Mouse (Mus musculus) forebrain, embryonic 16.5 days (tissue): Measurements from ENCODE around the gene Jpt1. TPM values are rescaled to one million over a fixed set of nuclear protein-coding genes. Genes with fewer than 3 reads are reported as not detected.

ENCODE experiments used
- ATAC-seq: fragments of 200-750 bp; cut with Nextera tagmentation; 2 replicates; pipeline ENCODE4 v1.8.0; 2017; ENCODE audit warnings: mild to moderate bottlenecking, moderate library complexity
- H3K27ac ChIP-seq: fragments of 300-500 bp; sonication (generic); 2 replicates; pipeline ENCODE4 v1.5.1; 2014; ENCODE audit warnings: low read length, control low read depth
- H3K27me3 ChIP-seq: fragments of 300-500 bp; sonication (generic); replicated peaks from 2 replicates; pipeline ENCODE4 v1.6.1; 2014; ENCODE audit warnings: low read length; ENCODE audit not compliant: control insufficient read depth, insufficient read depth
- H3K36me3 ChIP-seq: fragments of 300-500 bp; sonication (generic); 2 replicates; pipeline ENCODE4 v1.6.1; 2014; ENCODE audit not compliant: control insufficient read depth, insufficient read depth
- H3K4me1 ChIP-seq: fragments of 300-500 bp; sonication (generic); replicated peaks from 2 replicates; pipeline ENCODE4 v1.6.1; 2014; ENCODE audit warnings: low read length; ENCODE audit not compliant: control insufficient read depth, insufficient read depth
- H3K4me2 ChIP-seq: fragments of 300-500 bp; sonication (generic); 2 replicates; pipeline ENCODE4 v1.6.1; 2014; ENCODE audit warnings: mild to moderate bottlenecking, low read length, control low read depth
- H3K4me3 ChIP-seq: fragments of 300-500 bp; sonication (generic); replicated peaks from 2 replicates; pipeline ENCODE4 v1.5.1; 2014; ENCODE audit warnings: mild to moderate bottlenecking, low read length, control low read depth
- H3K9ac ChIP-seq: fragments of 300-500 bp; sonication (generic); replicated peaks from 2 replicates; pipeline ENCODE4 v1.6.1; 2014; ENCODE audit warnings: low read depth, low read length, control low read depth
- H3K9me3 ChIP-seq: fragments of 300-500 bp; sonication (generic); 2 replicates; pipeline ENCODE4 v1.6.1; 2016; ENCODE audit warnings: low read length; ENCODE audit not compliant: control insufficient read depth
- WGBS: fragments of 180-500 bp; shearing (Covaris S2); extraction: QIAGEN DNeasy Blood & Tissue Kit; methylation state at CpG from one replicate; pipeline ENCODE4 v1.1.7; 2014; 5-methylcytosine and 5-hydroxymethylcytosine counted together
- polyA plus RNA-seq: library from polyadenylated mRNA; unstranded; fragments of >200 nt; fragmentation: Nextera tagmentation; extraction: Ambion mirVana; gene quantifications from 2 replicates; pipeline ENCODE4 v1.2.1, GENCODE M21; 2015

The Jpt1 gene
- polyA plus RNA-seq, 1 experiment from 2014 or later, result 1,981 TPM

- H3K36me3 ChIP-seq, result no peaks in the 10 kb centered on the region
- no peaks in the 10 kb centered on the region for H3K27me3 ChIP-seq
- H3K27ac ChIP-seq, result peak overlapping the region; percentile 90
- H3K9ac ChIP-seq, result peak overlapping the region; percentile 97
- peak overlapping the region; percentile 81 for H3K4me3 ChIP-seq
- H3K4me2 ChIP-seq, result peak overlapping the region; percentile 86
- no peaks in the 10 kb centered on the region for H3K9me3 ChIP-seq
- ATAC-seq, result peak; percentile 57
- under 1% methylated on average over 57 of the region's 57 CpGs for WGBS
- H3K4me1 ChIP-seq, result peaks cover 32% of the 10 kb centered on the region
These were observed 633 bp downstream of the Jpt1 start for GRCm38 (mm10) chr11:115513271-115514237.

- Histone ChIP-seq H3K27me3 (no peaks in the 10 kb centered on the region), H3K9me3 (no peaks in the 10 kb centered on the region), H3K4me1 (peaks cover 41% of the 10 kb centered on the region), H3K27ac (peak overlapping the region; percentile 90), H3K9ac (peak overlapping the region; percentile 97), H3K4me2 (peak overlapping the region; percentile 86), H3K36me3 (no peaks in the 10 kb centered on the region), H3K4me3 (peak overlapping the region; percentile 81)
- ATAC-seq, result no peak
- WGBS, result 4% methylated on average over 8 of the region's 8 CpGs
These were observed 1.6 kb downstream of the Jpt1 start for GRCm38 (mm10) chr11:115512407-115513183.

GRCm38 (mm10) chr11:115512004-115512403, 2.2 kb downstream of the Jpt1 start:
- peaks cover 46% of the 10 kb centered on the region for H3K4me1 ChIP-seq
- 8% methylated on average over 3 of the region's 3 CpGs for WGBS
- peak overlapping the region; percentile 97 for H3K9ac ChIP-seq
- H3K4me3 ChIP-seq, result peak overlapping the region; percentile 81
- no peaks in the 10 kb centered on the region for H3K9me3 ChIP-seq
- H3K36me3 ChIP-seq, result no peaks in the 10 kb centered on the region
- H3K27ac ChIP-seq, result peak overlapping the region; percentile 90
- H3K4me2 ChIP-seq, result peak overlapping the region; percentile 86
- H3K27me3 ChIP-seq, result no peaks in the 10 kb centered on the region
- ATAC-seq, result no peak

DNA sequence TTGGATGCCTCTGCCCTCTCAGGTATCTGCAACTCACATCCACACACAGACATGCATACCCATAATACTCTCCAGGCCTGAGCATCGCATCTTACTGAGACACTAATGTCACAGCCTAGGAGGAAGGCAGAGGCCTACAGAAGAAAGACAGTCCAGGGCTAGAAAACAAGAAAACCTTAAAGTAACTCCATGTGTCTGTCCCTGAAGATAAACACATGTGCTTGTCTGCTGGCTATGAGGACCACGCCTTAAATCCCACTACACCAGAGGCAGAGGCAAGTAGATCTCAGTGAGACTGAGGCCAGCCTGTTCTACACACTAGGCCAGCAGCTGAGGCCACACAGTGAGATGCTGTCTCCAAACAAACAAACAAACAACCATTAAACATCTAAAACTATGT, 3.1 kb downstream of the Jpt1 start:
- Histone ChIP-seq H3K9ac (peak overlapping the region; percentile 97), H3K27me3 (no peaks in the 10 kb centered on the region), H3K4me3 (peak overlapping the region; percentile 81), H3K4me1 (peaks cover 49% of the 10 kb centered on the region), H3K9me3 (no peaks in the 10 kb centered on the region), H3K27ac (no peak overlapping the region; the same call in 1 of the 2 replicates), H3K36me3 (no peaks in the 10 kb centered on the region), H3K4me2 (peak overlapping the region; percentile 86)
- 50% methylated on average over 2 of the region's 2 CpGs for WGBS
- ATAC-seq, result no peak

DNA sequence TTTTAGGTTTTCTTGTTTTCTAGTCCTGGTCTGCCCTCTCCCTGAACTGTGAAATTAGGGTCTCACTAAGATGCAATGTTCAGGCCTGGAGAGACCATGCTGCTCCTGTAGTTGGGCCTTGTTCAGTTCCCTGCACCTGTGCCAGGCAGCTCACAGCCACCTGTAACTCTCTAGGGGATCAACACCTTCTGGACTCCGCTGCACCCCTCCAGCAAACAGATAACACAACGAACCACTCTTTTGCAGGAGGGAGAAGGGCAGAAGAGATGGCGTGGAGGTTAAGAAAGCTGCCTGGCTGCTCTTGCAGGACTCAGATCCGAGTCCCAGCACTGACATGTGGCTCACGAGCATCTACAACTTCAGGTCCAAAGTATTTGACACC, 3.7 kb downstream of the Jpt1 start:
- H3K27me3 ChIP-seq, result no peaks in the 10 kb centered on the region
- H3K27ac ChIP-seq, result no peak overlapping the region
- 37% methylated on average over 5 of the region's 5 CpGs for WGBS
- H3K4me2 ChIP-seq, result peak overlapping the region; percentile 86
- H3K9me3 ChIP-seq, result no peaks in the 10 kb centered on the region
- no peak for ATAC-seq
- no peaks in the 10 kb centered on the region for H3K36me3 ChIP-seq
- peak overlapping the region; percentile 24; the same call in 1 of the 2 replicates for H3K9ac ChIP-seq
- H3K4me1 ChIP-seq, result peaks cover 53% of the 10 kb centered on the region
- H3K4me3 ChIP-seq, result peak overlapping the region; percentile 81

DNA sequence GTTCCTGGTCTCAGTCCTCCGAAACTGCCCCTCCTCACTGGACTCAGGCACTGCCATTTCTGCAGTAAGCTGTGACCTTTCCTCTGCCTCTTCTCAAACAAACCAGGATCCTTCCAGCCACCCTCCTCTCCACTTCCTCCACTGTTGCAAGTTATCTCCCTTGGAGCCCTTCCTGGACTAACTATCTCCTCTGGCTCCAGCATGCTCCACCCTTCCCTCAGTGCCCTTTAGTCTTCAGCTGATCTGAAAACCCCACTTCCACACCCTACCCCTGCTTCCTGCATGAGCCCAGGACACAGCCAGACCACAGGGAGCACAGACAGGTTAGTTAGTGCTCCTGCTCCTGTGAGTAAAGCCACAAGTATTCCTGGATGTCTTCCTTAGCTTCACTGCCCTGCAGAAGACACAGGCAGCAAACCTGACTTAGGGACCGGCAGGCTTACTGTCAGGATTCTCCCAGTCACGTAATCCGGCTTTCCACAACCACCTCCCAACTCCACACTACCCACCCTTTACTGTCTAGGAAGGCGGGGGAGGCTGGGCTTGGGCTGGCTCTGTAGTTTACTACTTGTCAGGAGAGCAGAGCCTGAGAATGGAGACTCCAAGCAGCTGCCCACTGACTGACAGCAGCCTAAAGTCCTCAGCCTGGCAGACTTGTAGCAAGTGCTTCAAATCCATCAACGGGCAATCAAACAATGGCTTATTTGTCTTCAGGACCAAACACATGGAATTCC, 4.2 kb downstream of the Jpt1 start:
- WGBS, result 18% methylated on average over 6 of the region's 6 CpGs
- ATAC-seq, result no peak
- Histone ChIP-seq H3K4me3 (peak overlapping the region; percentile 81), H3K27me3 (no peaks in the 10 kb centered on the region), H3K9me3 (no peaks in the 10 kb centered on the region), H3K9ac (peak overlapping the region; percentile 33; the same call in 1 of the 2 replicates), H3K36me3 (no peaks in the 10 kb centered on the region), H3K27ac (no peak overlapping the region; the same call in 1 of the 2 replicates), H3K4me1 (peaks cover 56% of the 10 kb centered on the region), H3K4me2 (peak overlapping the region; percentile 86)

- Histone ChIP-seq H3K36me3 (no peaks in the 10 kb centered on the region), H3K27ac (no peak overlapping the region), H3K4me3 (no peak overlapping the region), H3K4me1 (peaks cover 66% of the 10 kb centered on the region), H3K27me3 (no peaks in the 10 kb centered on the region), H3K9me3 (no peaks in the 10 kb centered on the region), H3K9ac (no peak overlapping the region), H3K4me2 (no peak overlapping the region)
- ATAC-seq, result no peak
- WGBS, result 76% methylated on average over 2 of the region's 2 CpGs
These were observed 6.1 kb downstream of the Jpt1 start for GRCm38 (mm10) chr11:115508061-115508460.

GRCm38 (mm10) chr11:115506586-115506985, 7.6 kb downstream of the Jpt1 start:
- Histone ChIP-seq H3K27me3 (no peaks in the 10 kb centered on the region), H3K4me3 (no peak overlapping the region), H3K36me3 (peaks cover 9% of the 10 kb centered on the region), H3K4me1 (peaks cover 62% of the 10 kb centered on the region), H3K27ac (no peak overlapping the region), H3K4me2 (no peak overlapping the region), H3K9ac (no peak overlapping the region), H3K9me3 (no peaks in the 10 kb centered on the region)
- WGBS, result 80% methylated on average over 3 of the region's 3 CpGs
- ATAC-seq, result no peak
